Mouse (Mus musculus) heart, embryonic 14.5 days (tissue): ENCODE data around the gene Meis2. TPM values are rescaled to one million over a fixed set of nuclear protein-coding genes. Genes with fewer than 3 reads are reported as not detected.

Source experiments
- ATAC-seq: fragments of 200-750 bp; cut with Nextera tagmentation; 2 replicates; pipeline ENCODE4 v1.8.0; 2017; ENCODE audit warnings: low read depth, moderate TSS enrichment; ENCODE audit not compliant: insufficient number of reproducible peaks, insufficient read depth, low FRiP score
- H3K27ac ChIP-seq, 2 experiments: fragments of 200-500 bp in 1 of 2; fragments of 300-500 bp in 1 of 2; sonication (generic) in 1 of 2; replicated peaks in 1 of 2; 2 replicates each; pipeline ENCODE4 v1.5.1; 2012 to 2014; ENCODE audit warnings: low read depth in 2 of 2, low read length in 2 of 2, control low read depth in 1 of 2, mild to moderate bottlenecking in 1 of 2, mixed read lengths in 1 of 2; ENCODE audit not compliant: control insufficient read depth in 1 of 2, insufficient read depth in 1 of 2
- H3K27me3 ChIP-seq: fragments of 300-500 bp; sonication (generic); 2 replicates; pipeline ENCODE4 v1.6.1; 2014; ENCODE audit warnings: mild to moderate bottlenecking, low read length, control low read depth; ENCODE audit not compliant: control insufficient read depth, insufficient read depth
- H3K36me3 ChIP-seq: fragments of 300-500 bp; sonication (generic); 2 replicates; pipeline ENCODE4 v1.6.1; 2014; ENCODE audit warnings: mild to moderate bottlenecking, control low read depth, low read length, mixed read lengths; ENCODE audit not compliant: control insufficient read depth, insufficient read depth
- H3K4me1 ChIP-seq, 2 experiments: fragments of 200-500 bp in 1 of 2; fragments of 300-500 bp in 1 of 2; sonication (generic) in 1 of 2; 2 replicates each; pipeline ENCODE4 v1.6.1; 2012 to 2014; ENCODE audit warnings: low read length in 2 of 2, control low read depth in 1 of 2, mixed read lengths in 1 of 2; ENCODE audit not compliant: control insufficient read depth in 2 of 2, insufficient read depth in 2 of 2
- H3K4me2 ChIP-seq: fragments of 300-500 bp; sonication (generic); 2 replicates; pipeline ENCODE4 v1.6.1; 2014; ENCODE audit warnings: mild to moderate bottlenecking, low read length
- H3K4me3 ChIP-seq, 2 experiments: fragments of 200-500 bp in 1 of 2; fragments of 300-500 bp in 1 of 2; sonication (generic) in 1 of 2; 2 replicates each; pipeline ENCODE4 v1.5.1; 2012 to 2014; ENCODE audit warnings: low read length in 2 of 2, mild to moderate bottlenecking in 2 of 2, control low read depth in 1 of 2, low read depth in 1 of 2, moderate library complexity in 1 of 2; ENCODE audit not compliant: control insufficient read depth in 1 of 2, insufficient read depth in 1 of 2
- H3K9ac ChIP-seq: fragments of 300-500 bp; sonication (generic); 2 replicates; pipeline ENCODE4 v1.6.1; 2014; ENCODE audit warnings: mild to moderate bottlenecking, low read length
- H3K9me3 ChIP-seq: fragments of 300-500 bp; sonication (generic); 2 replicates; pipeline ENCODE4 v1.6.1; 2016; ENCODE audit warnings: low read length, control low read depth; ENCODE audit not compliant: control insufficient read depth
- WGBS: fragments of 180-500 bp; shearing (Covaris S2); extraction: QIAGEN DNeasy Blood & Tissue Kit; methylation state at CpG from one replicate; pipeline ENCODE4 v1.1.7; 2014; 5-methylcytosine and 5-hydroxymethylcytosine counted together
- polyA plus RNA-seq: library from polyadenylated mRNA; unstranded; fragments of >200 nt; fragmentation: Nextera tagmentation; extraction: Ambion mirVana; gene quantifications from 2 replicates; pipeline ENCODE4 v1.2.1, GENCODE M21; 2014

Gene Meis2
- polyA plus RNA-seq, 1 experiment from 2014 or later: 30.8 TPM

DNA sequence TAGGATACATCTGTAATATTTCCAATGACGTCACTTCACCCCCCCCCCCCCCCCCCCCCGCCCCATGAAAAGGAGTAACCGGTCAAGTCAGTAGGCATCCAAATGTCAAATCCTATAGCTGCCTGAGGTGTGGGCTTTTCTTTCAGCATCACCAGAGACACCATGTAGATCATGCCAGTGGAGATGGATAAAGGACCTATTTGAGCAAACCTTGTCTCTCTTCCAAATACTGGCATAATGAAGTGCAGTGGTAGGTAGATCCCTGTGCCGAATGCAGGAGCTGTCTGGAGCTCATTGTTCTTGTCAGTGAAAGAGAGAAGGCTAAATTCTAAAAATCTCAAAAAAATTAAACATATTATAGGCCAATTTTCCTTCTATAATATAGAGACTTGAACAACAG is 151.1 kb downstream of the Meis2 start:
- peaks cover 6 to 27% of the 10 kb centered on the region in 2 experiments for H3K4me1 ChIP-seq
- H3K27me3 ChIP-seq: no peaks in the 10 kb centered on the region
- H3K4me3 ChIP-seq: no peak overlapping the region
- no peak overlapping the region for H3K27ac ChIP-seq
- no peak overlapping the region for H3K4me2 ChIP-seq
- no peak overlapping the region for H3K9ac ChIP-seq
- H3K36me3 ChIP-seq: peaks cover 20% of the 10 kb centered on the region
- WGBS: 37% methylated on average over 4 of the region's 4 CpGs
- no peak for ATAC-seq
- no peaks in the 10 kb centered on the region for H3K9me3 ChIP-seq

DNA sequence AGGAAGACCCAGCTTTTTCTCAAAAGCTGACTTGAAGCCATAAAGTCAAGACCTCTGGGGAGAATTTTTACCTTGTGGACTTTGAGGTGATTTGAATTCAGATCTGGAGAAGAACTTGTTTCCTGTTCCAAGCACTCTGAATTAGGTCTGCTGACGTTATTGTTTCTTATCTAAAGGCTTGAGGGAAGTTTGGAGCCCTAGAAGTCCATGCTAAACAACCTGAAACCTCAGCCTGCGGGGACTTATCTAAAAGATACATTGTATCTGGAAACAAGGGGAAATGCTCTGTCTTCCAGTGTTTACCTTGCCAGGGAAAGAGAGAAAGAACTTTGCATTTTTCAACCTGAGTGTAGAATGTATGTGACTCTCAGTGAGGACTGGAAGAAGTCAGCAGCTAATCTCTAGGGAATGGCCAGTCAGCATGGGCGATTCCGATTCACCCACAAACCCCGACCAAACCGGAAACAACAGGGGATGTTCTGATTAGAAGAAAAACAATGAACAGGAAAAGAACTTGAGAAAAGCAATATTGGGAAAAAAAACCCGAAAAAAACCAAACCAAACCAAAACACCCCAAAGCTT is 152.6 kb downstream of the Meis2 start:
- Histone ChIP-seq H3K27me3 (no peaks in the 10 kb centered on the region), H3K9me3 (no peaks in the 10 kb centered on the region), H3K4me3 (no peak overlapping the region), H3K9ac (no peak overlapping the region), H3K27ac (0 out of 4 replicates have a peak overlapping the region, but pooled peaks of 1 of the 2 experiments have one; percentile 4), H3K4me1 (peaks cover 2 to 27% of the 10 kb centered on the region in 2 experiments), H3K4me2 (no peak overlapping the region), H3K36me3 (peaks cover 15% of the 10 kb centered on the region; the same call in 1 of the 2 replicates)
- ATAC-seq: no peak
- WGBS: 27% methylated on average over 7 of the region's 7 CpGs

DNA sequence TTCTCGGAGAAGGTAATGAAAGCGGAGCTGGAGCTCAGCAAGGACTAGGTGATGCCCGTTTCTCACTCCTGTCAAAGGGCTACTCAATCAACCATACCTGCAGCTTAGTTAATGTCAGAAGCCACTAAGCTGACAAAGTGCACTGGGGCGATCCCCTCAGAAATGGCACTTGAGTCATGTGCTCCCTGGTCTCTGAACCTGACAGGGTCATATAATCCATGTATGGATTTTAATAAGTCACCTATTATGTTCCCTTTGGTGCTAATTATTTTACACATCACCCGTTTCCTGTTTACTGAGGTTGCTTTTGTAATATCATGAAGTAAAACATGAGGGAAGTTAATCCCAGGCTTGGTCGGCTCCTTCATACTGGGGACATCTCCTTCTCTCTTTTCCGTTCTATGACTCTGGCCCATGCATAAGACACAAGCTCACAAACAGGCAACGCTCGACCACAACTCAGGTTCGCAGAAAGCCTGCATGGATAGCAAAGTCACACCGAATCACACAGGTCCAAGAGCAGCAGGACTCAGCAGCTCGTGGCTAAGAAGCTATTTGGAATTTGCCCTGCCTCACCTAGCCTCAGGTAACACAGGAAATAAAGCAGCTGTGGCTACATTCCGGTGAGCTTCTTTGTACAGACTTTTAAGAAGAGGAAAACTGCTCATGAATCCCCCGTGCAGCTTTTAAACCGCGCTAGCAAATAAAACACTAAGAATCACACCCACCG is 153.6 kb downstream of the Meis2 start:
- WGBS: 85% methylated on average over 17 of the region's 17 CpGs
- no peak for ATAC-seq
- H3K9me3 ChIP-seq: no peaks in the 10 kb centered on the region
- H3K27ac ChIP-seq: peak overlapping the region in 1 of 2 experiments; percentile 37; a peak in 2 of 4 replicates
- no peak overlapping the region for H3K9ac ChIP-seq
- no peak overlapping the region for H3K4me2 ChIP-seq
- H3K4me3 ChIP-seq: no peak overlapping the region
- H3K4me1 ChIP-seq: peaks cover 2 to 27% of the 10 kb centered on the region in 2 experiments
- no peaks in the 10 kb centered on the region for H3K27me3 ChIP-seq
- H3K36me3 ChIP-seq: peaks cover 15% of the 10 kb centered on the region; the same call in 1 of the 2 replicates

DNA sequence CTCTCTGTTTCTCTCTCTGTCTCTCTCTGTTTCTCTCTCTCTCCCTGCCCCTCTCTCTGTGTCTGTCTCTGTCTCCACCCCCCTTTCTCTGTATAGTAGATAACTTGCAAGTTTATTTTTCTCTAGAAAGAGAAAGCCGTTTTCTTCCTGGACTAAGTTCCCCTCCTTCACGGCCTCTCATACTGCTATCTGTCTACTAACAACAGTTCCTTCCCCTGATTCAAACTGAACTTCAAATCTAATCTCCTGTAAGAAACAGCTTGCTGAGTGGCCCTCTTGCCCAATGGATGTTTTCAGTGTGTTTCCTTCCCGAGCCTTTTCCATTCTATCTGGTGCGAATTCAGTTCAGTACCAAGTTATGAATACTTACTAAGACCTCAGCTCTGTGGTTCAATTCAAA is 155.4 kb downstream of the Meis2 start:
- Histone ChIP-seq H3K27me3 (no peaks in the 10 kb centered on the region), H3K4me3 (no peak overlapping the region), H3K27ac (peak overlapping the region in 1 of 2 experiments; percentile 45; a peak in 3 of 4 replicates), H3K9me3 (no peaks in the 10 kb centered on the region), H3K4me1 (peaks cover 2 to 27% of the 10 kb centered on the region in 2 experiments), H3K4me2 (no peak overlapping the region), H3K36me3 (peaks cover 19% of the 10 kb centered on the region; the same call in 1 of the 2 replicates), H3K9ac (no peak overlapping the region)
- ATAC-seq: no peak
- 29% methylated on average over 4 of the region's 4 CpGs for WGBS

DNA sequence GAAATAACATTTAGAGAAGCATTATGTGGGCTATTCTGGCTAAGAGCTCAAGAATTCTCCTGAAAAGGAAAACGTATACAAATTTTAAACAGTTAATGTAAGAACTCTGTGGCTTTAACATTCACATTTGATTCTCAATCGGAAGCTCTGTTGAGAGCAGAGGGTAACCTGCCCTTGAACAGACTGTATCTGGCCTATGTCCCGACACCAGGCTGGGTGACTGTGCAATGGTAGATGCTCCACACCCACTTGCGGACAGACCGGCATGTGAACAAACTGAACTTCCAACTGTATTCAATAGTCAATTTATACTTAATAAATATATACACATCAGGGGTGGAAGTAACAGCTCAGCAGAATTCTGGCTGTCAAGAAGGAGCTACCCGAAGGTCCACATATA is 164.6 kb downstream of the Meis2 start:
- no peak for ATAC-seq

DNA sequence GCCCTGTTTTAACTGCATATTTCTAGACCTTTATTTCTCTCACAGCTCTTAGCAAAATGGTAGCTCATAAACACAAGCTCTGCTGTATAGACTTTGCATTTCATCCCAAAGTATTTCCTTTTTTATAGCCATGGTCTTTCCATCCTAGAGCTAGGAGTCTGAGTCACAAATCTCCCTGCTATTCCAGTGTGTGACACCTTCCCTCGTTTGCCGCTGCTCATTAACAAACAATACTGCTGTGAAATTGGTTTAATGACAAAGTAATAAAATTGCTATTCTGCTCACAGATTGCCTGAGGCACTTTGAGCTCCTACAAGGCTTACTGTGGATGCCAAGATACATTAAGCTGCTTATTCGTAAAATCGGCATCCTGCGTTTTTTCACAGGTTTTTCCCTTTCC is 168.1 kb downstream of the Meis2 start:
- H3K27ac ChIP-seq: peak overlapping the region in 1 of 2 experiments; percentile 39; a peak in 1 of 4 replicates
- peaks cover 22 to 70% of the 10 kb centered on the region in 2 experiments for H3K4me1 ChIP-seq
- WGBS: 79% methylated on average over 5 of the region's 5 CpGs
- H3K4me2 ChIP-seq: no peak overlapping the region
- peaks cover 6% of the 10 kb centered on the region for H3K36me3 ChIP-seq
- H3K9me3 ChIP-seq: no peaks in the 10 kb centered on the region
- no peaks in the 10 kb centered on the region for H3K27me3 ChIP-seq
- no peak overlapping the region for H3K4me3 ChIP-seq
- no peak for ATAC-seq
- no peak overlapping the region for H3K9ac ChIP-seq

More for the DNA sequence above, 164.6 kb downstream of the Meis2 start:
- H3K27me3 ChIP-seq: no peaks in the 10 kb centered on the region
- no peak overlapping the region for H3K4me3 ChIP-seq
- peak overlapping the region; percentile 25 to 74; a peak in 3 of 4 replicates for H3K27ac ChIP-seq
- peaks cover 18% of the 10 kb centered on the region for H3K36me3 ChIP-seq
- H3K9ac ChIP-seq: no peak overlapping the region
- peak overlapping the region; percentile 11 for H3K4me2 ChIP-seq
- H3K4me1 ChIP-seq: peaks cover 11 to 42% of the 10 kb centered on the region in 2 experiments
- H3K9me3 ChIP-seq: no peaks in the 10 kb centered on the region
- 45% methylated on average over 6 of the region's 6 CpGs for WGBS

DNA sequence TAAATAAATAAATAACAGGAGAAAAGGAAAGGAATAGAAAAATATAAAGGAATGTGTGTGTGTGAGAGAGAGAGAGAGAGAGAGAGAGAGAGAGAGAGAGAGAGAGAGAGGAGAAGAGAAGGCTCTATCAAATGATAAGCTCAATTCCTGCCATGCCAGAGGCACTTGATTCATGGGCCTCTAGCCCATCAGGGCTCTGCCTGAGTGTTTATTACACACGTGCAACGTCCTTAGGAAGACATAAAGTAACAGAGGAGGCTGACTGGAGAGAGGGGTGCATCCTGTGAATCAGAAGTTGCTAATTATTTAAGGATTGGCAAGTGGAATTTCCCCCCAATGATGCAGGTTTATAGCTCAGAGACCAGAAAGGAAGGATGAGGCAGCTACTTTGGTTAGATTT is 168.6 kb downstream of the Meis2 start:
- Histone ChIP-seq H3K36me3 (peaks cover 4% of the 10 kb centered on the region), H3K4me3 (no peak overlapping the region), H3K4me1 (peaks cover 23 to 72% of the 10 kb centered on the region in 2 experiments), H3K27ac (no peak overlapping the region; a peak in 1 of 4 replicates), H3K27me3 (no peaks in the 10 kb centered on the region), H3K9ac (no peak overlapping the region), H3K9me3 (no peaks in the 10 kb centered on the region), H3K4me2 (no peak overlapping the region)
- ATAC-seq: no peak
- WGBS: 11% methylated on average over 2 of the region's 2 CpGs
